Mouse (Mus musculus) spleen, embryonic (tissue): Measurements from ENCODE around the gene Stk16.

ENCODE experiments used
- CTCF ChIA-PET: fragments of 350-600 bp; sonication (Branson Sonifier 250); formaldehyde crosslinking; loops from one replicate; lab custom pipeline; 2022; lab: Charles Lee

The Stk16 gene

GRCm38 (mm10) chr1:75234606-75235005, 24.0 kb downstream of the Stk16 start:
- CTCF ChIA-PET, result interaction anchor here (0.7 kb wide), 1 partner anchor 17 kb away, joined by 3 read pairs; no protein-coding TSS in a partner anchor

DNA sequence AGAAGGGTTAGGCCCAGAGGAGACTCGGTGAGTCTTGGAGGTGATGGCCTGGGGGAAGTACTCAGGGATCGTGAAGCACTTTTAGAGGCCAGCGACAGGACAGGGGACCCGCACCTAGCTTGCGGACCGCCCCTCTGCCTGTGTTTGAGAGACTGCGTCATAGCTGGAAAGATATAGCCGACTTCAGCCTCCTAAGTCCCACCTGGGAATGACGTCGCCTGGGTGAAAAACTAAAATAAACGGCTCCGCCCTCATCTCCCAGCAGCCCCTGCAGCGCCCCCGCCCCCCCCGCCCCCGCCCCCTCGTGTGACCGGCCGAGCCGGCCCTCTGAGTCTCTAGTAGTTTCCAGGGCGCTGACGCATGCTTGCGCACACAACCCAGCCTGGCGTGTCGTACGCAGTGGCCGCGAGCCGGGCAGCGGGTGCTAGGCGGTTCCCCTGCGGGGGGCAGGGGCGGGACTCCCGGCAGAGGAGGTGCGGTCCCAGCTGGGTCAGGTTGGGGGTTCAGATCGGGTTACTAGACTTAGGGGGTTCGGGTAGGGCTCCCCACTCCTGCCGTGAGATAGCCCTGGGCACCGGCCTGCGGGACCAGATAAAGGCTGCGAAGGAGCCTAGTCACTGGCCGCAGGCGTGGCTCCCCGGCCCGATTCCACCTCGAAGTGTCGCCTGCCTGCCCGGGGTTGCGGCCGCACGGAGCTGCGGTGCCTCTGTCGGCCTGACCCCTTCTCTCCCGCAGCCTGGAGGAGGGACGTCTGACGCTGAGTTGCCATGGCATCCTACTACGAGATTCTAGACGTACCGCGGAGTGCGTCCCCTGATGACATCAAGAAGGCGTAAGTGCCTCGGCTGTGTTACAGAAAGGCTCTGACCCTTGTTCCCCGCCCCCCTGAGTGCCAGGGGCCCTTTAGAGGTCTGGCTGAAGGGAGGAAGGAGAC, 25.7 kb downstream of the Stk16 start, which contains the start of gene Dnajb2:
Dnajb2 (plus strand) TSS at position 290 of the 934 bp plus-strand sequence.
- CTCF ChIA-PET, result interaction anchor here (0.6 to 1.9 kb wide), 7 partner anchors 13 to 535 kb away, joined by 3 to 25 read pairs (median 5); partner anchors contain the start of gene Zfand2b

DNA sequence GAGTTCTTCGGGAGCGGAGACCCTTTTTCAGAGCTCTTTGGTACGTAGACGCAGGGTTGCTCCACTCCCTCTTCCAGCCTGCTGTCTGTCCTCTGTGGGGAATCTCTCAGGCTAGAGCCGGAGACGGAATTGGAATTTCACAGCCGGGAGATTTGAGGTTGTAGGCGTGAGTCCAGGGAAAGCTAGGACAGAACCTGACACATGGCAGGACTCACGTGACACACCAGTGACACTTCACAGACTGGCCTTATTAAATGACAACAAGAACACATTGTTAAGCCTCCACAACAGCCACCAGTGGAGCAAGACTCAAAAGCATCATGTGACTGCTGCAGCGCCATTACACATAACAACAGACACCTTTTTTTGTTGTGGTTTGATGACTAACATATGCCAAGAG, 29.0 kb downstream of the Stk16 start:
- CTCF ChIA-PET, result no interaction called here

DNA sequence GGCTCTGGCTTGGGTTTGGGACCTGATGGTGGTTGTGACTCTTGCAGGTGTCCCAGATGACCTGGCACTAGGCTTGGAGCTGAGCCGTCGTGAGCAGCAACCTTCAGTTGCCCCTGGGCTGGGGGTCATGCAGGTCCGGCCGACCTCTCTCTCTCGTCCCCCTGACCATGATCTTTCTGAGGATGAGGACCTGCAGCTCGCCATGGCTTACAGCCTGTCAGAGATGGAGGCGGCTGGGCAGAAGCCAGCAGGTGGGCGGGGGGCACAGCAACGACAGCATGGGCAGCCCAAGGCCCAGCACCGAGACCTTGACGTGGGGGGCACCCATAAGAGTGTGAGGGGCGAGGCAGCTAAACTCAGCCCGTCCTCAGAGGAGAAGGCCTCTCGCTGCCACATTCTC, 32.8 kb downstream of the Stk16 start:
- CTCF ChIA-PET, result no interaction called here

GRCm38 (mm10) chr1:75244175-75244826, 33.7 kb downstream of the Stk16 start:
- CTCF ChIA-PET, result no interaction called here

- CTCF ChIA-PET, result interaction anchor here (0.6 kb wide), 1 partner anchor 191 kb away, joined by 5 read pairs; the partner anchor contains the start of gene Gmppa
These were observed 34.2 kb downstream of the Stk16 start for GRCm38 (mm10) chr1:75244836-75245235.

DNA sequence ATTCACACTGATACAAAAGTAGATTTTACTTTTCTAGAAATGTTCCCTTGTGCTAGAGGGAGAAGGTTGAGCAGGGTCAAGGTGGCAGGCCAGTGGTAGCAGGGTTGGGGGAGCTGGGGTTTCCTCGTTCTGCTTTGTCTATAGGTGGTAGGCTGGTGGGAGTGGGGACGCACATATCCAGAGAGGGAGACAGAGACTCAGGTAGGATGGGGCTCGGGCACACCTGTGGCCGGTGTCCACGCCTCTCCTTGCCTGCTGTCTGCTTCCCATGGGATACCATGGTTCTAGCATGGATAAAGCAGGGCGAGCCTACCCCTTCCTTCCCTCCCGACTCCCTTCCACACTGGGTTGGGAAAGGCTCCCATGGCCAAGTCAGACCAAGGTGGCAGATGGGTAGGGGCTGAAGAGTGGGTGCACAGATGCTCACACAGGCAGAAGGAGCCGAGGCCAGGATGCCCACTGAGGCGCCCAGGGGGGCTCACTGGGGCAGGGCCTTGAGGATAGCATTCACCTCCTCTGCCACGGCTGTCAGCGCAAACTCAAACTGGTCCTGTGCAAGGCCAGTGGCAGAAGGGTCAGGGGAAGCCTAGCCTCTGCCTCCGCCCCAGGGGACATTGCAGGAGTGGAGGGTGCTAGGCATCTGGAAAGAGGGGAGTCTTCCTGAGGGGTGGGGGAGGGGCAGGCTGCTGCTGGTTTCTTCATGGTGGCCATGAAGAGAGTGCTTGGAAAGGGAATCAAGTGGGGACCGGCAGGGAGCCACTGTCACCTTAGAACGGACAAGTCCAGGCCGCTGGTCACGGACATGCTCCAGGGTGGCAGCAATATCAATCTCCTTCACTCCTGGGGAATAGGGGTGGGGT, 36.7 kb downstream of the Stk16 start:
- CTCF ChIA-PET, result no interaction called here

GRCm38 (mm10) chr1:75248041-75248772, 37.6 kb downstream of the Stk16 start:
- CTCF ChIA-PET, result interaction anchor here (1.0 kb wide), 1 partner anchor 11 kb away, joined by 3 read pairs; no protein-coding TSS in a partner anchor

- CTCF ChIA-PET, result no interaction called here
These were observed 39.9 kb downstream of the Stk16 start for GRCm38 (mm10) chr1:75250498-75250897.

DNA sequence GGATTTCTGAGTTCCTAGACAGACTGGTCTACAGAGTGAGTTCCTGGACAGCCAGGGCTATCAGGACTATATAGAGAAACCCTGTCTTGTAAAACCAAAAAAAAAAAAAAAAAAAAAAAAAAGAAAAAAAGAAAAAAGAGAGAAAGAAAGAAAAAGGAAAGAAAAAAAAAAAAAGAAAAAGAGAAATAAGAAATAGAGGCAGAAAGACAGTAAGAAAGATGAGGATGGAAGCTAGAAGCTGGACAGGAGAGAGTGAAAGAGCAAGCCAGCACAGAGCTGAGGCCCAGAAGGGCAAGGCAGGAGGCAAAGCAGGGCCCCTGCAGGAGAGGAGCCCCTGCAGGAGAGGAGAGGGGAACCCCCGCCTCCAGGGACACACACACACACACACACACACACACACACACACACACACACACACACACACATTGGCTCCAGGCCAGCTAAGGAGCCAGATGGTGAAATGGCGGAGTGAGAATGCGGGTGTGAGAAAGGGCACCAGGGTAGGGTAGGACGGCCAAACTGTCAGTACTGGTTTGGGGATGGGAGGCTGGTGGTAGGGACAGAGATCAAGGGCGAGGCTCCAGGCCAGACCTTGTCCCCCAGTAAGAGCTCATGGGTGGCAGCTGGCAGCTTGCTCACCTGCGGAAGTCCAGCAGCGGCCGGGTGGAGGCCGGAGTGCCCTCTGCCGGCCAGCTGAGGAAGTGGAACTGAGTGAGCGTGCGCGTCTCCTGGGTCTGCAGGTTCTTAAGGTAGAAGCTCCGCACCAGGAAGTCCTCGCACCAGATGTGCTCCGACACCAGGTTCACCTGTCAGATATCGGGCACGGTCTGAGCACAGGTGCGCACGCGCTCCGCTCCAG, 40.7 kb downstream of the Stk16 start:
- CTCF ChIA-PET, result interaction anchor here (0.7 to 1.3 kb wide), 6 partner anchors 10 to 127 kb away, joined by 3 to 12 read pairs (median 3); partner anchors contain the start of gene Dnajb2

- CTCF ChIA-PET, result interaction anchor here (0.9 to 1.3 kb wide), 2 partner anchors 16 to 25 kb away, joined by 3 to 6 read pairs; partner anchors contain the start of gene Dnajb2
These were observed 41.7 kb downstream of the Stk16 start for GRCm38 (mm10) chr1:75252308-75252707.

- CTCF ChIA-PET, result no interaction called here
These were observed 42.4 kb downstream of the Stk16 start for GRCm38 (mm10) chr1:75253029-75253428.

GRCm38 (mm10) chr1:75253849-75254624, 43.4 kb downstream of the Stk16 start:
- CTCF ChIA-PET, result interaction anchor here (1.0 to 1.2 kb wide), 2 partner anchors 13 to 130 kb away, joined by 3 read pairs; no protein-coding TSS in a partner anchor

GRCm38 (mm10) chr1:75254625-75255013, 44.0 kb downstream of the Stk16 start:
- CTCF ChIA-PET, result interaction anchor here (1.0 to 1.2 kb wide), 2 partner anchors 14 to 131 kb away, joined by 3 read pairs; no protein-coding TSS in a partner anchor

DNA sequence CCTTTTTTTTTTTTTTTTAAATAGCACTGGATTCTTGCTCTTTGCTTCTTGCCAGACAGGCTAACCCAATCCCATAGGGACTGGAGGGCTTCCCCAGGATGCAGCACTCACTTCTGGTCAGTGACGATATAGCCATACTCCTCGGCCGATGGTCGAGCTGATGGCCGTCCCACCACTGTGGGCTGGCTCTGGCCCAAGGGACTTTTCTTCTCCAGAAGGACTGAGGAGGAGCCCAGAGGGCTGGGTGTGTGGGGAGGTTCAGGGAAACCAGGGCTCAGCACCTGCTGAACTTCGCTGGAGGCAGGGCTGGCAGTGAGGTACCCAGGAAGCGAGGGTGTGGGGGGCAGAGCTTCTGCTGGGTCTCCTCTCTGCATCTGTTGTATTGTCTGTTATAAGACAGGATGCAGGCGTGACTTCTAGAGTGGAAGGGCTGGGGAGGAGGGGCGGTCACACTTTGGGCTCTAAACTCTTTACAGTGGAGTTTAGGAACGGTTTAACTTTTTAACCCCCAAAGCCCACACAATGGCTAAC, 44.9 kb downstream of the Stk16 start:
- CTCF ChIA-PET, result no interaction called here

DNA sequence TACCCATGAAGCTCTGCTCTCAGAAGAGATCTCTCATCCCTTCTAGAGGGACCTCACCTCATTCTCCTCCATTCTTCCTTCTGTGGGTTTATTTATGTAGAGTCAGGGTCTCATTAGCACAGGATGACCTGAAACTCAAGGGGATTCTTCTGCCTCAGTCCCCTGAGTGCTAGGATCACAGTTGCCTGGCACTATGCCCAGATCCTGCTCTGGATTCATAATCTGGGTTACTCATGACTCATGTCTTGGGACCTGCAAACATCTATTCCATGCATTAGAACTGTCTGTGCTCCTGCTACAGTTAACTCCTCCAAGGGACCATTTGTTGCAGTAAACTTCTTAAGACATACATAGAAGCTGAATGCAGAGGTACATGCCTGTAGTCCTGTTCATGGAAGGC, 50.6 kb downstream of the Stk16 start:
- CTCF ChIA-PET, result interaction anchor here (0.6 kb wide), 1 partner anchor 10 kb away, joined by 12 read pairs; no protein-coding TSS in a partner anchor

DNA sequence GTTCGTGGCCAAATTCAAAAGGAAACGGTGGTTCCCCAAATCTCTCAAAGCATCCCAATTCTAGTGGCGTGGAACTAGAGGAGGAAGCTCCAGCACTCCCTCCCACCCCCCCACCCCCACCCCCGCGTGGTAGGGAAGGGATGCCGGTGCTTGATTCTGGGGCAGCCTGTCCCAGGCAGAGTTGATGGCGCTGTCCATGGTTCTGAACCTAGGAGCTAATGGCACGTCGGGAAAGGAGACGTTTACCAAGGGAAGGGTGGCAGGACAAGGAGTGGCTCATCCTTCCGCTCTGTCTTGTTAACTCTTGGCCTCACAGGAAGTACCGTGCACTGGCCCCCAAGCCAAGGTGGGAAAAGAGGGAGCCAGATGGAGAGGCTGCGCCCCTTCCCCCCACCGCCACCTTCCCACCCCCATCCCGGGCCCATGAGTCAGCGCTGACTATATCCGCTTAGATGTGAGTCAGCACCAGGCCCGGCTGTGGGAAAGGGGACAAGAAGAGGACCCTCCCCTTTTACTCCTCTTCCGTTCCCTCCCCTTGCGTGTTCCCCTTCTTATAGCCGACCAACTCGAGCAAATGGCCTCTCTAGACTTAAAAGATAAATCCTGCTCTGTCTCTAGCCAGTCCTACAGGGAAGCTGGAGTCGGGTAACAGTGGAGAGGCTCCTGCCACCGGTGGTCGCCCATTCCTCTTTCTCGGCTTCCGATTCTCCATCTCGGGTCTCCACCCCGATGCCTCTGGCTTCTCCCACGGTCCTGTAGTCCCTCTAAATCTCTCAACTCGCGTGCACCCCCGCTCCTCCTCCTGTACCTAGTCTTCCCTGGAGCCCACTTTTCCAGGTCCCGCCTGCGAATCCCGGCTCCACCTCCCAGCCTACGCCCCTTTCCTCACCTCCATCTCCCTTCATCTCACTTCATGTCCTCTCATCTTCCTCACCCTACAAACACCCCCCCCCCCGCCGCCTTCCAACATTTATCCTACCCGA, 52.6 kb downstream of the Stk16 start:
- CTCF ChIA-PET, result interaction anchor here (0.5 kb wide), 1 partner anchor 30 kb away, joined by 3 read pairs; no protein-coding TSS in a partner anchor
